Mouse (Mus musculus) lung, postnatal 4 days (tissue): ENCODE results near the gene Aldh3a1.
A peak's percentile ranks its signal among the peaks of the same experiment; 100 is the strongest.

ENCODE experiments used
- DNase-seq, 2 experiments: peaks; one replicate each; pipeline ENCODE4 v3.0.0; 2021

Gene Aldh3a1

GRCm38 (mm10) chr11:61197935-61198334 lies 9.4 kb upstream of the Aldh3a1 start:
- DNase-seq, result no peak

GRCm38 (mm10) chr11:61199620-61200362 lies 7.5 kb upstream of the Aldh3a1 start:
- no peak for DNase-seq

GRCm38 (mm10) chr11:61202186-61202585 lies 5.2 kb upstream of the Aldh3a1 start:
- no peak for DNase-seq

GRCm38 (mm10) chr11:61202810-61203209 lies 4.5 kb upstream of the Aldh3a1 start:
- DNase-seq, result no peak

GRCm38 (mm10) chr11:61205167-61205950 lies 2.0 kb upstream of the Aldh3a1 start:
- no peak for DNase-seq

GRCm38 (mm10) chr11:61206136-61206535 lies 1.2 kb upstream of the Aldh3a1 start:
- no peak for DNase-seq

- DNase-seq, result no peak
These were observed 979 bp downstream of the Aldh3a1 start for GRCm38 (mm10) chr11:61208316-61208715.

GRCm38 (mm10) chr11:61212102-61212501 lies 4.8 kb downstream of the Aldh3a1 start:
- no peak for DNase-seq

GRCm38 (mm10) chr11:61215936-61216335 lies 8.6 kb downstream of the Aldh3a1 start:
- no peak for DNase-seq

- no peak for DNase-seq
These were observed 13.0 kb downstream of the Aldh3a1 start for GRCm38 (mm10) chr11:61220156-61220881.

GRCm38 (mm10) chr11:61222007-61222406 lies 14.7 kb downstream of the Aldh3a1 start:
- no peak for DNase-seq

- DNase-seq, result no peak
These were observed 15.8 kb downstream of the Aldh3a1 start for GRCm38 (mm10) chr11:61222971-61223745.

- no peak for DNase-seq
These were observed 17.0 kb downstream of the Aldh3a1 start for GRCm38 (mm10) chr11:61224234-61224744.

GRCm38 (mm10) chr11:61224907-61225306 lies 17.6 kb downstream of the Aldh3a1 start:
- no peak for DNase-seq

GRCm38 (mm10) chr11:61225511-61225910 lies 18.2 kb downstream of the Aldh3a1 start:
- DNase-seq, result no peak

GRCm38 (mm10) chr11:61225941-61226412 lies 18.6 kb downstream of the Aldh3a1 start:
- DNase-seq, result peak; percentile 48 to 81

GRCm38 (mm10) chr11:61227816-61228215 lies 20.5 kb downstream of the Aldh3a1 start:
- no peak for DNase-seq

- peak; percentile 46 to 73 for DNase-seq
These were observed 21.1 kb downstream of the Aldh3a1 start for GRCm38 (mm10) chr11:61228406-61228805.

GRCm38 (mm10) chr11:61231329-61231728 lies 24.0 kb downstream of the Aldh3a1 start:
- peak; percentile 44 to 74 for DNase-seq

GRCm38 (mm10) chr11:61234174-61234573 lies 26.8 kb downstream of the Aldh3a1 start:
- DNase-seq, result no peak

GRCm38 (mm10) chr11:61236015-61236414 lies 28.7 kb downstream of the Aldh3a1 start:
- no peak for DNase-seq

- DNase-seq, result no peak
These were observed 37.1 kb downstream of the Aldh3a1 start for GRCm38 (mm10) chr11:61244406-61244805.
